Comparison of ENCODE assay signal across 15 mouse cellular contexts in the genomic region with DNA sequence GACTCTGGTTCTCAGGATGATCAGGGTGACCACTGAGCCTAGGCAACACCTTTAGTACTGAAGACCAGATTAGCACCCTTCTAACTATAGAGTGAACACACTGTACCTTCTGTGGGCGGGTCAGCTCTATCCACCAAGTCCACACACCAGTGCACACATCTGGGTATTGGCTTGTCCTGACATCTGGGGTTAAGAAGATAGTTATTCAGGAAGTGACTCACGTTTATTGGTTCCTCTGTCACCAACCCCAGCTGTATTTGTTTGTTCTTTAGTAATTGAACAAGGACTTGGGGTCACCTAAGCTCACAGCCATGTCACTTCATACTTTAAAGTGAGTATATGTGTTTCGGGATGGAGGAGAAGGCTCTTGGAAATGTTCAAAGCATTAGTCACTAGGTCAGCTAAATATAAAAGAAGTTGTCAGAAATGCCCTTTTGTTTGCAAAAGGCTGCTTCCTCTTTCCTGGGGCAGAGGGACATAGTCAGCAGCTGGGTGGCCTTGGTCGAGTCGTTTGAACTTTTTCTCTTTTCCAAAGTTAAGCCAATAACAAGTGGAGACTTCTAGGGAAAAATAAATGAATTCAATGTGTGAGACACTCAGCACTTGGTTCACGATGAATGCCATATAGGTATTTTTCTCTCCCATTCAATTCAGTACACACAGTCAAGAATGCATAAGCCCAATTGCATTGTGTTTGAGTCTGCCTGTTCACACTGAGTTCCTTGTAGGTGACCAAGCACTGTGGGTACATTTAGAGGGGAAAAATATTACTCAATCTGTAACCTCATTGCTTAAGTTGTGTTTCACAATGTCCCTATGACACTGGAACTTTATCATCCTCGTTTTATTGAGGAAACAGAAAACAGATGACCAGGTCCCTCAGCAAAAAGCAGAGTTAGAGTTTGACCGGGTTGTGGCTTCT. TPM values are rescaled to one million over a fixed set of nuclear protein-coding genes. Genes with fewer than 3 reads are reported as not detected.
A peak's percentile ranks its signal among the peaks of the same experiment; 100 is the strongest.
DNase-seq lines count a peak whose midpoint lies in the region; ATAC-seq and TF ChIP-seq lines count a peak whose summit lies in the region.
"Had no signal": no experiment of that assay in that cellular context is flagged by ENCODE, and none has a peak within 500 bp of the region (broad histone marks: within the 10 kb centered on the region; RNA-seq: fewer than 3 reads in every experiment).

No protein-coding gene starts in this region.

- no peak overlapping the region for H3K4me3 ChIP-seq in heart, embryonic 10.5 days
- peak overlapping the region; percentile 68 for H3K4me3 ChIP-seq in megakaryocyte, embryonic 14.5 days (replicated peaks)
- no peak overlapping the region for H3K4me3 ChIP-seq in left cerebral cortex, adult 2 months
- H3K4me3 ChIP-seq: gastrocnemius, adult 2 months; hindbrain, embryonic 13.5 days; limb, embryonic 15.5 days had no signal

- H3K9me3 ChIP-seq in heart, embryonic 10.5 days, result no peaks in the 10 kb centered on the region
- no peaks in the 10 kb centered on the region for H3K9me3 ChIP-seq in megakaryocyte, embryonic 14.5 days
- H3K9me3 ChIP-seq: hindbrain, embryonic 13.5 days; limb, embryonic 15.5 days had no signal

- H3K4me1 ChIP-seq in heart, embryonic 10.5 days, result no peaks in the 10 kb centered on the region
- H3K4me1 ChIP-seq in megakaryocyte, embryonic 14.5 days, result peaks cover 27% of the 10 kb centered on the region
- H3K4me1 ChIP-seq: limb, embryonic 15.5 days had no signal

- no peaks in the 10 kb centered on the region for H3K36me3 ChIP-seq in heart, embryonic 10.5 days
- H3K36me3 ChIP-seq in megakaryocyte, embryonic 14.5 days (replicated peaks; ENCODE audit: low read length), result no peaks in the 10 kb centered on the region
- H3K36me3 ChIP-seq: hindbrain, embryonic 13.5 days; limb, embryonic 15.5 days had no signal

- H3K27me3 ChIP-seq in heart, embryonic 10.5 days (ENCODE audit: insufficient read depth, poor library complexity, severe bottlenecking), result no peaks in the 10 kb centered on the region
- H3K27me3 ChIP-seq in megakaryocyte, embryonic 14.5 days (replicated peaks), result peaks cover 15% of the 10 kb centered on the region
- H3K27me3 ChIP-seq: hindbrain, embryonic 13.5 days; limb, embryonic 15.5 days had no signal

- peak; percentile 22 to 35 for DNase-seq in heart, adult 18-20 months
- DNase-seq in heart, embryonic 10.5 days (ENCODE audit: low spot score), result no peak
- DNase-seq in B cell, adult 2 months, result peak; percentile 54 to 55
- no peak for DNase-seq in cerebellum, adult 11-12 months
- no peak for DNase-seq in left cerebral cortex, adult 2 months (ENCODE audit: extremely low spot score in 1 of 2, low spot score in 2 of 2)
- DNase-seq in layer of hippocampus, adult 9-10 months (ENCODE audit: low spot score), result no peak
- DNase-seq: gastrocnemius, adult 2 months had no signal

- TF ChIP-seq CTCF in left cerebral cortex, adult 2 months (IDR thresholded peaks at IDR 0.05), result no peak

- ATAC-seq in erythroblast, adult 5-6 weeks (replicated peaks; ENCODE audit: low FRiP score, poor library complexity, severe bottlenecking), result peak; percentile 55; the same call in 1 of the 2 replicates

- H3K27ac ChIP-seq in heart, embryonic 10.5 days, result no peak overlapping the region
- H3K27ac ChIP-seq in left cerebral cortex, adult 2 months, result no peak overlapping the region
- H3K27ac ChIP-seq: gastrocnemius, adult 2 months; limb, embryonic 15.5 days had no signal

- intact Hi-C loops in left cerebral cortex, adult 2 months (cut with DNase I), result no loop called here

- 69% methylated on average over 8 of the region's 8 CpGs for WGBS in heart, embryonic 10.5 days

RNA-seq across cellular contexts. Expression of gene Aicda, which starts 17.4 kb away (rescaled TPM):
- not detected for total RNA-seq in heart, adult 18-20 months (2021)
- polyA plus RNA-seq in heart, embryonic 10.5 days (2016; fragmentation: Nextera tagmentation; extraction: Ambion mirVana), result not detected in 2 replicates
- total RNA-seq in erythroblast, adult 5-6 weeks (2015; ENCODE audit: low replicate concordance), result not detected in 2 replicates
- total RNA-seq in erythroblast, adult 5-6 weeks (2017; ENCODE audit: low replicate concordance), result not detected in 2 replicates
- 0.07 and 0.69 TPM in 2 replicates for polyA plus RNA-seq in megakaryocyte, embryonic 14.5 days (2012; ENCODE audit: insufficient read depth, low replicate concordance)
- total RNA-seq in left cerebral cortex, adult 2 months (2021), result not detected
- total RNA-seq: gastrocnemius, adult 2 months had no signal
- polyA plus RNA-seq: embryonic facial prominence, embryonic 11.5 days; stomach, embryonic 14.5 days had no signal

RNA-seq across cellular contexts. Expression of gene Apobec1, which starts 31.3 kb away (rescaled TPM):
- 1 to 10 TPM; 4.5 to 5.1 TPM for total RNA-seq in heart, adult 18-20 months (2021)
- polyA plus RNA-seq in heart, embryonic 10.5 days (2016; fragmentation: Nextera tagmentation; extraction: Ambion mirVana), result 0.43 and 0.64 TPM in 2 replicates
- total RNA-seq in erythroblast, adult 5-6 weeks (2015; ENCODE audit: low replicate concordance), result 11.5 and 16.5 TPM in 2 replicates
- 12.0 and 23.2 TPM in 2 replicates for total RNA-seq in erythroblast, adult 5-6 weeks (2017; ENCODE audit: low replicate concordance)
- polyA plus RNA-seq in megakaryocyte, embryonic 14.5 days (2012; ENCODE audit: insufficient read depth, low replicate concordance), result 7.5 TPM in 1 of 2 replicates, not detected in the other
- 1 to 10 TPM; 1.3 to 1.9 TPM for total RNA-seq in left cerebral cortex, adult 2 months (2021)

RNA-seq across cellular contexts. Expression of gene Gdf3, which starts 38.9 kb away (rescaled TPM):
- not detected for total RNA-seq in heart, adult 18-20 months (2021)
- polyA plus RNA-seq in heart, embryonic 10.5 days (2016; fragmentation: Nextera tagmentation; extraction: Ambion mirVana), result 0.06 and 1.1 TPM in 2 replicates
- total RNA-seq in erythroblast, adult 5-6 weeks (2015; ENCODE audit: low replicate concordance), result 3.6 TPM in 1 of 2 replicates, not detected in the other
- 0.51 and 0.98 TPM in 2 replicates for total RNA-seq in erythroblast, adult 5-6 weeks (2017; ENCODE audit: low replicate concordance)
- polyA plus RNA-seq in megakaryocyte, embryonic 14.5 days (2012; ENCODE audit: insufficient read depth, low replicate concordance), result 0.07 TPM in 1 of 2 replicates, not detected in the other
- not detected for total RNA-seq in left cerebral cortex, adult 2 months (2021)
- total RNA-seq: gastrocnemius, adult 2 months had no signal
- polyA plus RNA-seq: embryonic facial prominence, embryonic 11.5 days; neural tube, embryonic 14.5 days; stomach, embryonic 14.5 days had no signal

RNA-seq across cellular contexts. Expression of gene Dppa3, which starts 55.3 kb away (rescaled TPM):
- not detected for total RNA-seq in heart, adult 18-20 months (2021)
- not detected in 2 replicates for polyA plus RNA-seq in heart, embryonic 10.5 days (2016; fragmentation: Nextera tagmentation; extraction: Ambion mirVana)
- total RNA-seq in erythroblast, adult 5-6 weeks (2015; ENCODE audit: low replicate concordance), result not detected in 2 replicates
- not detected in 2 replicates for total RNA-seq in erythroblast, adult 5-6 weeks (2017; ENCODE audit: low replicate concordance)
- not detected in 2 replicates for polyA plus RNA-seq in megakaryocyte, embryonic 14.5 days (2012; ENCODE audit: insufficient read depth, low replicate concordance)
- total RNA-seq in left cerebral cortex, adult 2 months (2021), result not detected
- total RNA-seq: gastrocnemius, adult 2 months had no signal
- polyA plus RNA-seq: embryonic facial prominence, embryonic 11.5 days; hindbrain, embryonic 13.5 days; large intestine, adult 2 months; limb, embryonic 15.5 days; neural tube, embryonic 14.5 days; stomach, embryonic 14.5 days had no signal

Comparison
In these comparisons a context has a peak if more than half of its experiments do, and no peak if none do; other contexts are left out.
1. DNase-seq: peak in heart, adult 18-20 months (2 of 2) and B cell, adult 2 months (2 of 2); none in heart, embryonic 10.5 days (single experiment), cerebellum, adult 11-12 months (single experiment), left cerebral cortex, adult 2 months (0 of 2) and layer of hippocampus, adult 9-10 months (single experiment).